ENCODE assay signal across 11 mouse cellular contexts in genomic region chr17:25885636-25886035, GRCm38 (mm10). TPM values are rescaled to one million over a fixed set of nuclear protein-coding genes. Genes with fewer than 3 reads are reported as not detected.
A peak's percentile ranks its signal among the peaks of the same experiment; 100 is the strongest.
DNase-seq lines count a peak whose midpoint lies in the region; ATAC-seq and TF ChIP-seq lines count a peak whose summit lies in the region.
"Had no signal": no experiment of that assay in that cellular context is flagged by ENCODE, and none has a peak within 500 bp of the region (broad histone marks: within the 10 kb centered on the region; RNA-seq: fewer than 3 reads in every experiment).

No protein-coding gene starts in this region.

- ATAC-seq in kidney, postnatal 0 days (replicated peaks; ENCODE audit: low FRiP score, low read depth) = no peak
- no peak; the same call in 1 of the 2 replicates for ATAC-seq in kidney, embryonic 14.5 days (ENCODE audit: low FRiP score, low TSS enrichment)
- no peak; the same call in 1 of the 2 replicates for ATAC-seq in midbrain, embryonic 15.5 days (replicated peaks)

- WGBS in kidney, postnatal 0 days = 70% methylated on average over 4 of the region's 4 CpGs
- WGBS in kidney, embryonic 14.5 days = 65% methylated on average over 4 of the region's 4 CpGs
- 49% methylated on average over 4 of the region's 4 CpGs for WGBS in midbrain, embryonic 15.5 days

- TF ChIP-seq EP300 in CH12.LX (IDR thresholded peaks at IDR 0.05; ENCODE audit: low read length) = no peak

- no peak overlapping the region for H3K4me3 ChIP-seq in kidney, postnatal 0 days (replicated peaks; ENCODE audit: low read depth, low read length)
- H3K4me3 ChIP-seq in kidney, embryonic 14.5 days (ENCODE audit: low read length) = no peak overlapping the region
- no peak overlapping the region for H3K4me3 ChIP-seq in CH12.LX (replicated peaks in 1 of 3; ENCODE audit: low read depth in 2 of 3, low read length in 2 of 3, poor library complexity in 1 of 3)
- no peak overlapping the region for H3K4me3 ChIP-seq in midbrain, embryonic 15.5 days
- H3K4me3 ChIP-seq: hindbrain, embryonic 12.5 days; liver, embryonic 15.5 days had no signal

- DNase-seq in kidney, postnatal 0 days (ENCODE audit: low spot score) = peak; percentile 32
- DNase-seq in CH12.LX (ENCODE audit: extremely low read depth) = peak; percentile 57
- no peak for DNase-seq in brain, embryonic 14.5 days (ENCODE audit: low read depth)
- DNase-seq in ovary, postnatal 10 days (ENCODE audit: low spot score) = no peak
- DNase-seq in right cerebral cortex, postnatal 4 days = no peak
- DNase-seq: adrenal gland, adult 2 months had no signal

- H3K9ac ChIP-seq in kidney, postnatal 0 days (ENCODE audit: low read depth, low read length) = no peak overlapping the region
- H3K9ac ChIP-seq in kidney, embryonic 14.5 days (ENCODE audit: low read depth, low read length) = no peak overlapping the region
- H3K9ac ChIP-seq in CH12.LX (ENCODE audit: insufficient read depth, low read depth) = no peak overlapping the region
- H3K9ac ChIP-seq in midbrain, embryonic 15.5 days = no peak overlapping the region
- H3K9ac ChIP-seq: hindbrain, embryonic 12.5 days; liver, embryonic 15.5 days had no signal

- in situ Hi-C loops in CH12.LX (cut with MboI; ENCODE audit: low pct_ligation_motif_present, low pct_unique_long_range_greater_than_20kb, low sequenced_read_pairs) = no loop called here

- no peak for TF ChIP-seq POLR2A in CH12.LX (IDR thresholded peaks at IDR 0.05; ENCODE audit: low read depth, low read length)
- TF ChIP-seq POLR2A in brain, embryonic 14.5 days (IDR thresholded peaks at IDR 0.05; ENCODE audit: borderline replicate concordance, extremely low read depth, insufficient read depth, insufficient read length, poor library complexity, severe bottlenecking) = no peak

- H3K79me2 ChIP-seq in CH12.LX (replicated peaks; ENCODE audit: control insufficient read depth, extremely low read depth, insufficient read depth, poor library complexity, severe bottlenecking) = no peaks in the 10 kb centered on the region

- no peaks in the 10 kb centered on the region for H3K9me3 ChIP-seq in kidney, postnatal 0 days (replicated peaks; ENCODE audit: low read length)
- H3K9me3 ChIP-seq in kidney, embryonic 14.5 days (ENCODE audit: control insufficient read depth, low read length) = no peaks in the 10 kb centered on the region
- H3K9me3 ChIP-seq in CH12.LX (replicated peaks; ENCODE audit: low read length) = no peaks in the 10 kb centered on the region
- no peaks in the 10 kb centered on the region for H3K9me3 ChIP-seq in midbrain, embryonic 15.5 days
- H3K9me3 ChIP-seq: hindbrain, embryonic 12.5 days; liver, embryonic 15.5 days had no signal

- no peak overlapping the region for H3K27ac ChIP-seq in kidney, postnatal 0 days
- H3K27ac ChIP-seq in kidney, embryonic 14.5 days (ENCODE audit: low read depth, low read length) = no peak overlapping the region
- H3K27ac ChIP-seq in CH12.LX (ENCODE audit: insufficient read depth, low read depth) = no peak overlapping the region
- H3K27ac ChIP-seq in midbrain, embryonic 15.5 days = peak overlapping the region; percentile 20; the same call in 1 of the 2 replicates
- H3K27ac ChIP-seq: hindbrain, embryonic 12.5 days; liver, embryonic 15.5 days had no signal

- TF ChIP-seq CTCF in kidney, postnatal 0 days (IDR thresholded peaks at IDR 0.05; ENCODE audit: low read depth) = peak; percentile 67
- TF ChIP-seq CTCF in CH12.LX (conservative IDR thresholded peaks at IDR 0.05 in 1 of 2, IDR thresholded peaks at IDR 0.05 in 1 of 2; ENCODE audit: low read depth in 2 of 2, low read length in 2 of 2) = peak; percentile 48 to 66; a peak in 3 of 4 replicates
- TF ChIP-seq CTCF in brain, embryonic 14.5 days (IDR thresholded peaks at IDR 0.05; ENCODE audit: borderline replicate concordance, extremely low read depth, insufficient read depth, insufficient read length) = peak; percentile 48; the same call in 1 of the 2 replicates

- dilution Hi-C loops in CH12.LX (cut with MboI; ENCODE audit: extremely low pct_ligation_motif_present, extremely low pct_unique_long_range_greater_than_20kb, low sequenced_read_pairs) = no loop called here

- TF ChIP-seq RAD21 in CH12.LX (IDR thresholded peaks at IDR 0.05; ENCODE audit: low read depth, low read length) = peak; percentile 23

- H3K4me1 ChIP-seq in kidney, postnatal 0 days (replicated peaks; ENCODE audit: insufficient read depth, low read length) = no peaks in the 10 kb centered on the region
- peaks cover 9% of the 10 kb centered on the region; the same call in 1 of the 2 replicates for H3K4me1 ChIP-seq in kidney, embryonic 14.5 days (ENCODE audit: control insufficient read depth, insufficient read depth, low read length)
- H3K4me1 ChIP-seq in CH12.LX (ENCODE audit: control insufficient read depth in 1 of 2, insufficient read depth in 2 of 2) = peaks cover 0 to 5% of the 10 kb centered on the region in 2 experiments; a peak in 1 of 4 replicates
- H3K4me1 ChIP-seq in midbrain, embryonic 15.5 days = peaks cover 26% of the 10 kb centered on the region

- no peak overlapping the region for H3K4me2 ChIP-seq in kidney, postnatal 0 days (ENCODE audit: low read length)
- no peak overlapping the region for H3K4me2 ChIP-seq in kidney, embryonic 14.5 days (replicated peaks; ENCODE audit: low read depth, low read length)
- H3K4me2 ChIP-seq in CH12.LX (ENCODE audit: insufficient read depth, low read depth, poor library complexity, severe bottlenecking) = no peak overlapping the region
- H3K4me2 ChIP-seq in midbrain, embryonic 15.5 days = no peak overlapping the region
- H3K4me2 ChIP-seq: hindbrain, embryonic 12.5 days; liver, embryonic 15.5 days had no signal

- H3K36me3 ChIP-seq in kidney, postnatal 0 days (ENCODE audit: insufficient read depth, low read length) = peaks cover 22% of the 10 kb centered on the region; the same call in 1 of the 2 replicates
- peaks cover 54% of the 10 kb centered on the region; the same call in 1 of the 2 replicates for H3K36me3 ChIP-seq in kidney, embryonic 14.5 days (ENCODE audit: control insufficient read depth, insufficient read depth, low read length)
- peaks cover 53 to 95% of the 10 kb centered on the region in 2 experiments for H3K36me3 ChIP-seq in CH12.LX (replicated peaks in 1 of 2; ENCODE audit: control insufficient read depth in 1 of 2, insufficient read depth in 1 of 2, low read length in 1 of 2)
- peaks cover 21% of the 10 kb centered on the region for H3K36me3 ChIP-seq in midbrain, embryonic 15.5 days (replicated peaks)

- no peaks in the 10 kb centered on the region for H3K27me3 ChIP-seq in kidney, postnatal 0 days (ENCODE audit: insufficient read depth, low read length)
- H3K27me3 ChIP-seq in kidney, embryonic 14.5 days (ENCODE audit: control insufficient read depth, insufficient read depth, low read length) = no peaks in the 10 kb centered on the region
- no peaks in the 10 kb centered on the region for H3K27me3 ChIP-seq in CH12.LX (replicated peaks)
- no peaks in the 10 kb centered on the region for H3K27me3 ChIP-seq in midbrain, embryonic 15.5 days (replicated peaks)
- H3K27me3 ChIP-seq: hindbrain, embryonic 12.5 days; liver, embryonic 15.5 days had no signal

TF ChIP-seq in CH12.LX, 34 proteins besides CTCF, POLR2A, EP300 and RAD21 (continues in another document):
- no peak for TF ChIP-seq TBP (conservative IDR thresholded peaks at IDR 0.05; ENCODE audit: low read depth, low read length)

RNA-seq across cellular contexts. Expression of gene Wfikkn1, which starts 5.0 kb away (rescaled TPM):
- 0.38 and 0.51 TPM in 2 replicates for polyA plus RNA-seq in kidney, postnatal 0 days (2015; fragmentation: Nextera tagmentation; extraction: Ambion mirVana)
- polyA plus RNA-seq in kidney, embryonic 14.5 days (2014; fragmentation: Nextera tagmentation; extraction: Ambion mirVana) = 0.99 and 1.2 TPM in 2 replicates
- total RNA-seq in CH12.LX (2012; rRNA removed) (0.25 and 0.34 TPM in 2 replicates), CH12.LX (2014; rRNA removed) (0.11 TPM in 1 of 2 replicates, not detected in the other)
- polyA plus RNA-seq in CH12.LX (2012; ENCODE audit: insufficient read length, low read depth) = 0.48 and 0.69 TPM in 2 replicates
- polyA plus RNA-seq in brain, embryonic 14.5 days (2012; rRNA removed) = 0.66 and 0.90 TPM in 2 replicates
- 0.47 and 0.54 TPM in 2 replicates for polyA plus RNA-seq in midbrain, embryonic 15.5 days (2015; fragmentation: Nextera tagmentation; extraction: Ambion mirVana)

RNA-seq across cellular contexts. Expression of gene Mettl26, which starts 10.8 kb away (rescaled TPM):
- 106 and 119 TPM in 2 replicates for polyA plus RNA-seq in kidney, postnatal 0 days (2015; fragmentation: Nextera tagmentation; extraction: Ambion mirVana)
- 83.9 and 85.3 TPM in 2 replicates for polyA plus RNA-seq in kidney, embryonic 14.5 days (2014; fragmentation: Nextera tagmentation; extraction: Ambion mirVana)
- 43.6 and 52.5 TPM in 2 replicates for total RNA-seq in CH12.LX (2012; rRNA removed)
- 31.9 and 33.0 TPM in 2 replicates for total RNA-seq in CH12.LX (2014; rRNA removed)
- polyA plus RNA-seq in CH12.LX (2012; ENCODE audit: insufficient read length, low read depth) = 29.8 and 32.0 TPM in 2 replicates
- polyA plus RNA-seq in brain, embryonic 14.5 days (2012; rRNA removed) = 71.4 and 89.5 TPM in 2 replicates
- polyA plus RNA-seq in midbrain, embryonic 15.5 days (2015; fragmentation: Nextera tagmentation; extraction: Ambion mirVana) = 70.5 and 71.1 TPM in 2 replicates

RNA-seq across cellular contexts. Expression of gene Mcrip2, which starts 17.1 kb away (rescaled TPM):
- 128 and 138 TPM in 2 replicates for polyA plus RNA-seq in kidney, postnatal 0 days (2015; fragmentation: Nextera tagmentation; extraction: Ambion mirVana)
- polyA plus RNA-seq in kidney, embryonic 14.5 days (2014; fragmentation: Nextera tagmentation; extraction: Ambion mirVana) = 40.0 and 41.4 TPM in 2 replicates
- total RNA-seq in CH12.LX (2012; rRNA removed) (16.1 and 16.5 TPM in 2 replicates), CH12.LX (2014; rRNA removed) (0.82 and 1.4 TPM in 2 replicates)
- polyA plus RNA-seq in CH12.LX (2012; ENCODE audit: insufficient read length, low read depth) = 1.7 and 2.2 TPM in 2 replicates
- polyA plus RNA-seq in brain, embryonic 14.5 days (2012; rRNA removed) = 11.7 and 14.8 TPM in 2 replicates
- 18.5 and 19.8 TPM in 2 replicates for polyA plus RNA-seq in midbrain, embryonic 15.5 days (2015; fragmentation: Nextera tagmentation; extraction: Ambion mirVana)
- total RNA-seq: neutrophil, adult 5-6 weeks had no signal

RNA-seq across cellular contexts. Expression of gene Wdr90, which starts 24.3 kb away (rescaled TPM):
- 10.6 and 10.7 TPM in 2 replicates for polyA plus RNA-seq in kidney, postnatal 0 days (2015; fragmentation: Nextera tagmentation; extraction: Ambion mirVana)
- 21.4 and 27.5 TPM in 2 replicates for polyA plus RNA-seq in kidney, embryonic 14.5 days (2014; fragmentation: Nextera tagmentation; extraction: Ambion mirVana)
- 31.9 and 38.0 TPM in 2 replicates for total RNA-seq in CH12.LX (2012; rRNA removed)
- total RNA-seq in CH12.LX (2014; rRNA removed) = 16.0 and 17.5 TPM in 2 replicates
- polyA plus RNA-seq in CH12.LX (2012; ENCODE audit: insufficient read length, low read depth) = 19.9 and 23.8 TPM in 2 replicates
- 49.5 and 81.1 TPM in 2 replicates for polyA plus RNA-seq in brain, embryonic 14.5 days (2012; rRNA removed)
- 19.7 and 23.3 TPM in 2 replicates for polyA plus RNA-seq in midbrain, embryonic 15.5 days (2015; fragmentation: Nextera tagmentation; extraction: Ambion mirVana)

RNA-seq across cellular contexts. Expression of gene Rab40c, which starts 33.9 kb away (rescaled TPM):
- polyA plus RNA-seq in kidney, postnatal 0 days (2015; fragmentation: Nextera tagmentation; extraction: Ambion mirVana) = 20.4 and 22.1 TPM in 2 replicates
- polyA plus RNA-seq in kidney, embryonic 14.5 days (2014; fragmentation: Nextera tagmentation; extraction: Ambion mirVana) = 17.2 and 20.4 TPM in 2 replicates
- total RNA-seq in CH12.LX (2012; rRNA removed) (6.6 and 8.0 TPM in 2 replicates), CH12.LX (2014; rRNA removed) (7.9 and 9.2 TPM in 2 replicates)
- polyA plus RNA-seq in CH12.LX (2012; ENCODE audit: insufficient read length, low read depth) = 14.4 and 14.8 TPM in 2 replicates
- polyA plus RNA-seq in brain, embryonic 14.5 days (2012; rRNA removed) = 88.3 and 98.8 TPM in 2 replicates
- polyA plus RNA-seq in midbrain, embryonic 15.5 days (2015; fragmentation: Nextera tagmentation; extraction: Ambion mirVana) = 56.7 and 57.5 TPM in 2 replicates

Comparison
In these comparisons a context has a peak if more than half of its experiments do, and no peak if none do; other contexts are left out.
1. DNase-seq: peak in kidney, postnatal 0 days (single experiment) and CH12.LX (single experiment); none in brain, embryonic 14.5 days (single experiment), ovary, postnatal 10 days (single experiment) and right cerebral cortex, postnatal 4 days (single experiment).
2. Peak in every context shown above with its lines, with median percentiles within 50 percentile points of each other: CTCF ChIP-seq.